Mouse (Mus musculus): ENCODE data around the gene Crygs.

DNA sequence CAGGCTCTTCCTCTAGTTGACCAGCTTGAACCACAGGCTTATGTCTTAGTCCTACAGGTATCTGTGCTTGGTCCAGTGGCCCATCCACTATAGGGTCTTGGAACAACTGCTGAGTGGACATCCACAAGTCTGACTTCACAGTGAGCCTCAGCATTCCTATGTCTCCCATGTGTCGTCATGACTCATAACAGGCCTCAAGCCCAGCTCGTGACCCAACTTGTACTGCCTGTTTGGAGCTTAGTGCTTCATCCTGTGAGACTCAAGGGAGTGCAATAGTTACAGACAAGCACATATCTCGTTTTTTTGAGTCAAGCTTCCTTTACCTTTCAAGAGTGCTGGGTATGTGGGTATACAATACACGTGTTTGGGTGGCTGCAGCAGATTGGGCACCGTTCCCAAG, 28.7 kb downstream of the Crygs start:
- no peak for TF ChIP-seq CTCF (IDR thresholded peaks at IDR 0.05; ENCODE audit: extremely low read depth, insufficient read length, insufficient replicate concordance, low read depth, low read length)
- TF ChIP-seq POLR2A (IDR thresholded peaks at IDR 0.05; ENCODE audit: low read depth, low read length): no peak
